Mouse (Mus musculus) layer of hippocampus, adult 9-11 months (tissue): ENCODE results near the gene Odf3l1.

Experiments
- DNase-seq: peaks from one replicate; pipeline ENCODE4 v3.0.0; 2022

Gene Odf3l1

DNA sequence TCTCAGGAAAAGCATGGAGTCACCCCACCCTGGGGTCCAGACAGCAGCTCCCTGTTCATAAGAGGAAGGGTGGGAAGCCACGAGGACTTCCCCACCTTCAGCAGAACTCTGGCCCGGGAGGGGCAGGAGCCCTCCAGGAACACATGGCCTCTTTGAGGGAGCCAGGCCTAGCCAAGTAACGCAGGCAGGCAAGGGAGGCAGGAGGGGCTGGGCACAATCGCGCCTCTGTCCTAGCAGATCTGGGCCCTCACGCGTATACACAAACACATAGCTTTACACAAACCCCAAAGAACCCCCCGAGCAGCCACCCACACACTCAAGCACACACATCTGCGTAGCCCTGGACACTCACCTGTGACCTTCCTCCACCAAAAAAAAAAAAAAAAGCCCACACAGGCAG lies 16.3 kb upstream of the Odf3l1 start:
- peak; percentile 60 for DNase-seq

GRCm38 (mm10) chr9:56877284-56877683 lies 12.8 kb upstream of the Odf3l1 start:
- no peak for DNase-seq

DNA sequence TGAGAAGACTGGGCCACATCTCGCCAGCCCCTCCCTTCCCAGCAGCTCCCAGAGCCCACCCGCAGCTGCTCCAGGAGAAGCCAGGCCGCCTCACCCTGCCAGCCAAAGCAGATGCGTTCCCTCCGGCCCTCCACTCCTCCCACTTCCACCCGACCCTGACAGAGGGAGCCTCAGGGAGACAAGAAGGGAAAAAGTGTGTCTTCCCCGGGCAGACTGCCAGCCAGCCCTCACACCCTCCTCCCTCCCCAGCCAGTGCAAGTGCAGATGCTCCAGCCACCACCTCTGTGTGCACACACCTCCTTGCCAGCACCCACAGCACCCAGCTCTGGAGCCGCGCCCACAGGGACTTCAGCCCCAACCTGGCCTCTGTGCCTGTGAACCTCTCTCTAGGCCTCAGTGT lies 12.3 kb upstream of the Odf3l1 start:
- no peak for DNase-seq

DNA sequence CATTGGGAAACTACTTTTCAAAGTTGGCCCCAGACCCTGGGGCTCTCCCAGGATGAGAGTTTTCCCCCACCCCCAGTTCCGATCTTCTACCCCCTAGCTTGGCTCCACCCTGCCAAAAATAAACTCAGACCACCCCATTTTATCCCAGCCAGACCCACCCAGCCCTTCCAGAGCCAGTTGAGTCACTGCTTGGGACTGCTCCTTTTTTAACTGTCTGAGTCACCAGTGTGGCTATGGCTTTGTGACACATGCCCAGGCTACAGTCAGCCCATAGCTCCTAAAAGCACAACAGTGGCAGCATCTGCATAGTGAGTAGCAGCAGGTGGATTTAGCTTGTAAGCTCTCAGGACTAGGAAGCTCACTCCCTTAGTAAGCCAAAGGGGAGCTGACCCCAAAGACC lies 8.6 kb upstream of the Odf3l1 start:
- no peak for DNase-seq

- no peak for DNase-seq
Observed at GRCm38 (mm10) chr9:56872105-56872903, 7.8 kb upstream of the Odf3l1 start.

DNA sequence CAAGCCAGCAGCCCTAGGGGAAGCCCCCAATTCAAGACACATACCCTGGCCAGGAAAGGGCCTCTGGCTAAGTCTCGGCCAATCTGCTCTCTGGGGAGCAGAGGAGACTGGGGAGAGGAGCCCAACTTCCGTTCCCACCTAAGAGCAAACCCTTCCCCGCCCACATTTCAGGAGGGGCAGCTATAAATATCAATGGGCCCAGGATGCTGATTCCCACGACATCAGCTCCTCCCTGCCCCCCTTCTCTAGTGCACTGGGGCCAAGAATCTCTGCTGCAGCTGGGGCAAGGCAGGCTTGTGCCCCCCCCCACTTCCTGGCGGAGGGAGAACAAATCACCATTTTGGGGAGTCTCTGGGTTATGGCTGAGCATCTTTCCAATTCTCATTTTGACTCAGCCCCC lies 6.7 kb upstream of the Odf3l1 start:
- DNase-seq: no peak

GRCm38 (mm10) chr9:56870778-56871177 lies 6.3 kb upstream of the Odf3l1 start:
- DNase-seq: no peak

DNA sequence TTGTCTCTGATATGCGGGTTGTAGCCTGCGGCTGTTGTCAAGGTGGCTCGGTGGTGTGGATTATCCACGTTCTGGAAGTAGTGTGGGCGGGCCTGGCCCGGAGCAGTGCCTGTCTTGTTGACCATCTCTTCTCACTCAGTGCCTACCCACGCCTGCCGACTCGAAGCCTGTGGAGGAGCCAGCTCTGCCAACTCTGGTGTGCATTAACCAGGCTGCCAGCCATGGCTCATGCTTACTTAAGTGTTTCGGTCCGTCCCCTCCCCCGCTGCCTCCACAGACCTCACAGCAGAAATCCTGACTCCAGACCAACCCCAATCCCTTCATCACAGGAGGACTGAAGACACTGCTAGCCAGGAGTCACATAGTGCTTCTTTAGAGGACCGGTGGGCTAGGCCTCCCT lies 5.1 kb upstream of the Odf3l1 start:
- DNase-seq: peak; percentile 87

DNA sequence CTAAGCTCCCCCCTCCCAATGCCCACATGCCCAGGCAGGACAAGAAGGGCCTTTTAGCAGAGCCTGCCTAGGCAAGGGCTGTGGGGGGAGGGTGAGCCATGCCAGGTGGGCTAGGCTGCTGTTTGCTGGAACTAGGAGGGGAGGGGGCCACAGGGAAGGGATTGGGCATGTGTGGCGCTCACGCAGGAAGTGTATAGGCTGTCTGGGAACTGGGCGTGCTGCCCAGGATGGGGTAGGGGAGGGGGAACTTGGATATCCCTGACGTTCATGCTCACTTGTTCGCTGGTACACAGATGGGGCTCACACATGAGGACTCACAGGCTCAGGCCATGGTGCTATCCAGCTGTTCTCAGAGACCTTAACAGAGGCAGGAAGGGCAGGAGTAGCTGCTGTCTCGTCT lies 3.8 kb upstream of the Odf3l1 start:
- DNase-seq: peak; percentile 82

DNA sequence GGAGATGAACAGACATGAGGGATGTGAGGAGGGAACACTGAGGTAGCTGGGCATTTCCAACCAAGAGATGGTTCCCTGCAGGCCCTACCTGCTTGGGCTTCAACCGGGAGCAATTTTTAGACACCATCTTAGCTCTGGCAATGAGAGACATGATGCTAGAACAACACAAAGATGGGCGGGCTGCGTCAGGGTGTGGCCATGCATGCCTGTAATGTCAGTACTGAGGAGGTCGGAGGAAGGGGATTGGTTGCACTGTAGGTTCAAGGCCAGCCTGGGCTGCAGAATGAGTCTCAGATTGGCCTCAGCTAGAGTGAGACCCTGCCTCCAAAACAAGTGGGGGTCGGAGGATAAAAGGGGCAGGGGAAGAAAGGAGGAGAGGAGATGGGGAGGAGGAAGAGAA lies 2.0 kb upstream of the Odf3l1 start:
- no peak for DNase-seq

- DNase-seq: no peak
Observed at GRCm38 (mm10) chr9:56865673-56866400, 1.4 kb upstream of the Odf3l1 start.

DNA sequence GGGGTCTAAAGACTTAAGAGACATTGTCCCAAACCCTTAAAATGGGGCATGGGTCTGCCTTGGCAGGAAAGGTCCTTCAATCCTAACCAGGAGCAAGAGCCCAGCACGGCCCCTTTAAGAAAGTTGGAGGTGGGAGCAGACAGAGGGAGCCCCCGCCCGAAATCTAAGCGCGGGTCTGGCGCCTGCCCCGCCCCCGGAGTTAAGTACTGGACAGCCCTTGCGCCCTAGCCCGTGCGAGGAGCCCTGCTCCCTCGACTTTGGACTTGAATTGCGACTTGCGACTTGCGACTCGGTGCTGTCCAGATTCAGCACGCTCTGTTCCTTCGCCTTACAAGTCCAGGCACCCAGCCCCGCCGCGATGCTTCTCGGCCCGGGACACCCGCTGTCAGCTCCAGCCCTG lies 353 bp upstream of the Odf3l1 start, which contains the start of gene Cspg4:
Gene Cspg4 (plus strand): TSS at position 202 of the 400 bp plus-strand sequence.
- DNase-seq: no peak

GRCm38 (mm10) chr9:56862863-56863262 lies 1.6 kb downstream of the Odf3l1 start:
- DNase-seq: no peak

- no peak for DNase-seq
Observed at GRCm38 (mm10) chr9:56860486-56861269, 3.8 kb downstream of the Odf3l1 start.

DNA sequence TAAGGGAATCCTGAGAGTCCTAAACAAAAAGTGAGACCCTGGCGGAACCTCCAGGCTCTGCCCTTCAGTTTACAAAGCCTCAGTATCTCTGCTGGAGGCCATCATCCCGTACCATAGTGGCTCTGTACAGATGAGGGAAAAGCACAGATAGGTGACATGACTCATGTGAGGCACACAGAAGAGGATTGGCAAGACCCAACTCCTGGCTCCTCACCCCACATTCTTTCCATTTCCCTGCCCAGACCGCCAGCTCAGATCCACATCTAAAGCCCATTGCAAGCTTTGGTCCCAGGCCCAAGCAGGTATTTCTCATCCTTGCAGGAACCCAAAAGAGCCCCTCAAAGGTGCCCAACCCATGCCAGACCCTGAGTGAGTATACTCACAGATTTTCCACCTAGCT lies 4.4 kb downstream of the Odf3l1 start:
- no peak for DNase-seq

GRCm38 (mm10) chr9:56857463-56857862 lies 7.0 kb downstream of the Odf3l1 start:
- DNase-seq: no peak

DNA sequence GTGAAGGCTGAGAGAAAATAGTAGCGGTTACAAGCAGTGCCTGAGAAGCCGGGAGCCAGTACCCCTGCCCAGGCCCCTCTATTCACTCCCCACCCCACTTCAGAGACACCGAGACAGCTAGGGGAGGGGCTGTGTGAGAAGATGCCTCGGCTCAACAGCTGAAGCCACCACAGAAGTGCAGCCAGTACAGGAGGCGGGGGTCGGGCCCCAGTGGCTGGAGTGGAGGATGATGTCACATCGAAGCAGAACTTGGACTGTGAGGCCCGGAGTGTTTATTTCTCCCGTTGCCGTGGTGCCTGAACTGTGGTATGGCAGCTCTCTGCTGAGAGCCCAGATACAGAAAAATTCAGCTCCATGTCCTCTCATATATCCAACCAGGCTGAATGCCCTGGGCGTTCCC lies 12.7 kb downstream of the Odf3l1 start:
- DNase-seq: no peak

DNA sequence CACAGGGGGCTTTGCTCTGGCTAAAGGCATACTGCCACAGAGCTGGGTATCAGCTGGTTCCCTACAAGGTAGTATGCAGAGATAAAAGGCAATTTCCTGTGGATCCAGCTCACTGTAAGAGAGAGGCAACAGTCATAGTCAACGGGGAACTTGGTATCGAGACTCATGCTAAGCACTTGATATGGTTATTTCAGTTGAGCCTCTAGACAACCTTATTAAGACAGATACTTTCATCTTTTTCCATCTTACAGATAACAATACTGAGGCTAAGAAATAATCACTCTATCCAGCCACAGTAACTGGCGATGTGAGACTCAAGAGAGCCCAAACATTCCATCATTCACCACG lies 13.6 kb downstream of the Odf3l1 start:
- DNase-seq: no peak

DNA sequence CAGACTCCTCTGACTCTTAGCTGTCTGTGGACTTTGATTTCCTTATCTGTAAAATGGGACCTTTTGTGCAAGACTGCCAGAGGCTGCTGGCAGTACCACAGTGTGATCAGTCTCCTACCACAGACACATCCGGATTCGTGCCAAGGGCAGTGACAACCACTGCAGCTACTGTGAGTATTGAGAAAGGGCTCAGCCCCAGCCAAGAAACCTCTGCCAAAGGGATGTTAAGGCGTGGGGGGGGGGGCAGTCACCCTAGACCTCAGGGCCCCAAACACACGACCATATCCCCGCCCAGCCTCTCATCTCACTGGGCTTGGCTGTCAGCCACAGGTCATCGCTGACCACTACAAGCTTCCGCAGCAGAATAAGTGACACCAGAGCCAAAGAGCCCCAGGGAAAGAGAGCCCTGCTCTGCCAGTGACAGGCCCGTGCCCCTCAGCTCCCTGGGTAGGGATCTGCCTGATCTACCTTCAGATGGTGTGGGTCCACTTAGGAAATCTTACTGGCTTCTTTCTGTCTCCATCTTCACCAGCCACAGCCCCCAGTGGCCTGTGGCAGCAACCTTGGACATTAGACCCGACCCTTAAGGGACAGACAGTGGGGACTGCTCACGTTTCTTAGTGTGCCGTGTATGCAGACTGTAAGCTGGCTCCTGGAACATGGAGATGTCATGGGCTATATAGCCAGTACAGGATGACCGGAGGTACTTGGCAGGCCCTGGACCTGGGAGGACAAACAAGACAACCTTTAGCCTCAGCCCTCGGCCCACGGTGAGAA lies 14.2 kb downstream of the Odf3l1 start:
- DNase-seq: peak; percentile 65

DNA sequence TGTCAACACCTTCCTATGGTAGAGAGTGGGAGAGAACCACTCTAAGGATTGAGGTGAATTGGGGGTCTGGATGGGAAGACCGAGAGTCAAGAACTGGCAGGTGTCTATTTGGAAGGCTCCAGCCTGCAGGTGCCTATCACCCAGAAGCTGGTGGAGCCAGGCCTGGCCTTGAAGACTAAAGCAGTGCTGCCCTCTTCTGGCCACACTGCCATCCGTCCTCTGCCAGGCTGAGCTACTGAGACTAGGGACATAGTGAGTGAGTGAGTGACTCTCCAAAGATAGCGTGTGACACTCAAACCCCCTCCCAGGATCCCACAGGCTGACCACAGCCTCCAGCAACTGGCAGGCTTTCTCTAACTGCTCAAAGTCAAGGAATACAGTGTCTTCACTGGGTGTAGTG lies 17.0 kb downstream of the Odf3l1 start:
- DNase-seq: peak; percentile 80

- DNase-seq: no peak
Observed at GRCm38 (mm10) chr9:56844644-56845043, 19.8 kb downstream of the Odf3l1 start.

DNA sequence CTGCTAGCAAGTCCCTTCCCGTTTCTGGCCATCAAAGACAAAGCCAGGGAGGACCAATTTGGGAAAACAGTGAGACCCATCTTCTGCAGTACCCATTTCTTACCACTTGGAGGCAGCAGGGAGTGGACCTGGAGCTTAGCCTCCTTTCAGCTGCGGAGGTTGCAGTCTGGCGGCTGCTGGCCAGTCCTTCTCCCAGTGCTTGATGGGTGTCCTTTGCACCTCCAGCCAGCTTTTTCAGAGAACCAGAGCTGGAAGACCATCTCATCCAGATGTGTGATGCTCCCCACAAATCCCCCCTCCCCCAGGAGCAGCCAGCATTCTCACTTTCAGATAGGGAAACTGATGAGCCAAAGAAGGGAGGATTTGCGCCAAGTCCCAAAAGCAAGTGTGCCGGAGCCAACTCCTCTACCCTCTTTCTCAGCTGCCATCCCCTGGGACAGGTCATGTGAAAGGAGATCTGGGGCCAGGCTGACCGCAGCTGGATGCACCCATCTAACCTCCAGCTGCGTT lies 20.7 kb downstream of the Odf3l1 start:
- DNase-seq: peak; percentile 68

- no peak for DNase-seq
Observed at GRCm38 (mm10) chr9:56842303-56842719, 22.2 kb downstream of the Odf3l1 start.
